Mouse (Mus musculus): ENCODE measurements around the gene Fam71b.

Fam71b gene

GRCm38 (mm10) chr11:46435363-46435762 is 39.0 kb downstream of the Fam71b start:
- DNase-seq = no peak

GRCm38 (mm10) chr11:46436760-46437458 is 40.5 kb downstream of the Fam71b start, which contains the start of gene Med7:
Gene Med7 (plus strand): TSS chr11:46436925.
- DNase-seq = peak; percentile 93 to 96

GRCm38 (mm10) chr11:46437459-46438000 is 41.2 kb downstream of the Fam71b start:
- no peak for DNase-seq

- DNase-seq = no peak
Observed at GRCm38 (mm10) chr11:46439005-46439543, 42.7 kb downstream of the Fam71b start.

- DNase-seq = no peak
Observed at GRCm38 (mm10) chr11:46441774-46442173, 45.4 kb downstream of the Fam71b start.

- no peak for DNase-seq
Observed at GRCm38 (mm10) chr11:46443152-46443551, 46.8 kb downstream of the Fam71b start.

- DNase-seq = no peak
Observed at GRCm38 (mm10) chr11:46443979-46444378, 47.6 kb downstream of the Fam71b start.

- no peak for DNase-seq
Observed at GRCm38 (mm10) chr11:46446150-46446549, 49.8 kb downstream of the Fam71b start.

GRCm38 (mm10) chr11:46447644-46448484 is 51.5 kb downstream of the Fam71b start:
- DNase-seq = no peak

- DNase-seq = peak in 1 of 2 experiments; percentile 5
Observed at GRCm38 (mm10) chr11:46449461-46450080, 53.2 kb downstream of the Fam71b start.

GRCm38 (mm10) chr11:46454453-46455045 is 58.2 kb downstream of the Fam71b start, which contains the start of gene Havcr2:
Gene Havcr2 (plus strand): TSS chr11:46454935.
- no peak for DNase-seq

Measured in cerebellum, postnatal 10 days (tissue).